Comparison of ENCODE assay signal across 8 mouse cellular contexts in genomic region chr1:72873511-72874286, GRCm38 (mm10). TPM values are rescaled to one million over a fixed set of nuclear protein-coding genes. Genes with fewer than 3 reads are reported as not detected.
DNase-seq lines count a peak whose midpoint lies in the region; ATAC-seq lines count a peak whose summit lies in the region.

No protein-coding gene starts in this region.

- ATAC-seq in erythroblast, adult 5-6 weeks (replicated peaks; ENCODE audit: low FRiP score, poor library complexity, severe bottlenecking): no peak

- intact Hi-C loops in left cerebral cortex, postnatal 4 days (cut with DNase I): loop anchor here (2.0 to 10.0 kb wide), 2 partner anchors 241 to 743 kb away; no protein-coding TSS in a partner anchor

- DNase-seq in layer of hippocampus, adult 11-12 months (ENCODE audit: low spot score): peak; percentile 54
- DNase-seq in layer of hippocampus, adult 9-10 months (ENCODE audit: low spot score): no peak
- DNase-seq in cerebellum, adult 9-11 months: peak; percentile 81
- peak; percentile 61 for DNase-seq in gastrocnemius, adult 18-20 months (ENCODE audit: low spot score)
- peak; percentile 10 for DNase-seq in induced T-regulatory cell, adult 2 months (ENCODE audit: low read depth)
- DNase-seq in left cerebral cortex, postnatal 4 days: peak; percentile 62
- peak; percentile 80 for DNase-seq in neural tube, embryonic 10.5 days (ENCODE audit: extremely low spot score, low spot score)

RNA-seq across cellular contexts. Expression of gene Igfbp5, which starts 1.0 kb away (rescaled TPM):
- 100 to 1,000 TPM; 189 to 235 TPM for total RNA-seq in gastrocnemius, adult 18-20 months (2021)
- 100 to 1,000 TPM; 114 to 119 TPM for total RNA-seq in left cerebral cortex, postnatal 4 days (2021)
- 2.3 and 3.3 TPM in 2 replicates for total RNA-seq in erythroblast, adult 5-6 weeks (2015; ENCODE audit: low replicate concordance)
- 0.42 and 2.5 TPM in 2 replicates for total RNA-seq in erythroblast, adult 5-6 weeks (2017; ENCODE audit: low replicate concordance)

RNA-seq across cellular contexts. Expression of gene Igfbp2, which starts 49.4 kb away (rescaled TPM):
- under 1 TPM; 0.28 to 0.62 TPM for total RNA-seq in gastrocnemius, adult 18-20 months (2021)
- total RNA-seq in left cerebral cortex, postnatal 4 days (2021): 100 to 1,000 TPM; 157 to 158 TPM
- not detected in 2 replicates for total RNA-seq in erythroblast, adult 5-6 weeks (2015; ENCODE audit: low replicate concordance)
- total RNA-seq in erythroblast, adult 5-6 weeks (2017; ENCODE audit: low replicate concordance): not detected in 2 replicates

Comparison
In these comparisons a context has a peak if more than half of its experiments do, and no peak if none do; other contexts are left out.
1. RNA of gene Igfbp5, which starts 1.0 kb away (total RNA-seq): 189 to 235 TPM in gastrocnemius, adult 18-20 months and 114 to 119 TPM in left cerebral cortex, postnatal 4 days; 0.42 to 3.3 TPM in erythroblast, adult 5-6 weeks; every median in the first group is over 10 times any median in the second.
2. RNA of gene Igfbp2, which starts 49.4 kb away (total RNA-seq): 157 to 158 TPM in left cerebral cortex, postnatal 4 days; 0.28 to 0.62 TPM in gastrocnemius, adult 18-20 months and not detected in erythroblast, adult 5-6 weeks; every median in the first group is over 10 times any median in the second.